Mouse (Mus musculus) Patski (cell line): ENCODE results near the gene Egfr. TPM values are rescaled to one million over a fixed set of nuclear protein-coding genes. Genes with fewer than 3 reads are reported as not detected.

ENCODE experiments used
- ATAC-seq: fragments of 100-300 bp; one replicate; pipeline ENCODE4 v1.8.0; 2021
- CTCF ChIA-PET: fragments of 350-600 bp; sonication (Branson Sonifier 250); formaldehyde crosslinking; loops from one replicate; lab custom pipeline; 2022; ENCODE audit warnings: inconsistent platforms; lab: Charles Lee
- POLR2A ChIA-PET: fragments of 350-600 bp; sonication (Branson Sonifier 250); formaldehyde crosslinking; loops from one replicate; lab custom pipeline; 2022; ENCODE audit warnings: antibody characterized with exemption, inconsistent platforms; lab: Charles Lee
- DNase-seq: peaks from one replicate; pipeline ENCODE4 v3.0.0-alpha.2; 2011; ENCODE audit warnings: low read depth, low spot score
- H3K27me3 ChIP-seq: fragments of 371-371 bp; one replicate; pipeline ENCODE4 v1.5.1; 2021
- CTCF ChIP-seq: fragments of 100-300 bp; IDR thresholded peaks from one replicate; pipeline ENCODE4 v1.5.1; 2021
- in situ Hi-C: fragments of 300-500 bp; cut with MboI; formaldehyde crosslinking; loops from 3 replicates; pipeline ENCODE4 v1.11.1; 2018; ENCODE audit warnings: low pct_unique_long_range_greater_than_20kb, mixed read lengths
- polyA plus RNA-seq: library from polyadenylated mRNA; unstranded; gene quantifications from one replicate; pipeline ENCODE4 v1.2.3, GENCODE M21; 2021

Egfr gene
- polyA plus RNA-seq, 1 experiment from 2014 or later = 30.7 TPM

DNA sequence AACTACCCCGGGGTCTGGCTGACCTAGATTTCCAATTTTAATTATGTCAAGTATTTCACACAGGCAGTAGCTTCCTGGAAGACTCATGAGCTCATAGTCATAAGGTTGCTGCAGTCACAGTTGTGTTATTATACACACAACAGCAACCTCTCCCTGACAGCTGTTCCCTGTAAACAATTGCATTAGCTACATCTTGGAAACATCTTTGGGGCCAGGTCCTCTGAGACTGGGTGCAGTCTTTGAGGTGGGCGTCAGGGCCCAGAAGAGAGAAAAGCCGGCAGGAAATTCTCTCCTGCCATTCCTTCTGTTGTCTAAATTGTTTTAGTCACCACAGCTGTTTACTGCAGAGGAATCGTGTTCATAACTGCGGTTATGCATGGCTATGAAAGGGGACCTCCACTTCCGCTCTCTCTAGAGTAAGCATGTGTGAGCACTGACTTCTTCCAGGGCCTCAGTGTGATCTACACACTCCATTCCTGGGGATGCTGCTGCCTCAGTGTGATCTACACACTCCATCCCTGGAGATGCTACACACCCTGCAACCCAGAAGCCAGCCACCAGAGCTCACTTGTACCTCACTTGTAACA, 69.8 kb downstream of the Egfr start:
- no peaks in the 10 kb centered on the region for H3K27me3 ChIP-seq
- DNase-seq = no peak
- TF ChIP-seq CTCF = no peak
- CTCF ChIA-PET = interaction anchor here (1.4 kb wide), 1 partner anchor 12 kb away, joined by 6 read pairs; no protein-coding TSS in a partner anchor
- ATAC-seq = no peak
- in situ Hi-C loops = no loop called here
- POLR2A ChIA-PET = interaction anchor here (1.2 kb wide), 1 partner anchor 12 kb away, joined by 4 read pairs; no protein-coding TSS in a partner anchor

DNA sequence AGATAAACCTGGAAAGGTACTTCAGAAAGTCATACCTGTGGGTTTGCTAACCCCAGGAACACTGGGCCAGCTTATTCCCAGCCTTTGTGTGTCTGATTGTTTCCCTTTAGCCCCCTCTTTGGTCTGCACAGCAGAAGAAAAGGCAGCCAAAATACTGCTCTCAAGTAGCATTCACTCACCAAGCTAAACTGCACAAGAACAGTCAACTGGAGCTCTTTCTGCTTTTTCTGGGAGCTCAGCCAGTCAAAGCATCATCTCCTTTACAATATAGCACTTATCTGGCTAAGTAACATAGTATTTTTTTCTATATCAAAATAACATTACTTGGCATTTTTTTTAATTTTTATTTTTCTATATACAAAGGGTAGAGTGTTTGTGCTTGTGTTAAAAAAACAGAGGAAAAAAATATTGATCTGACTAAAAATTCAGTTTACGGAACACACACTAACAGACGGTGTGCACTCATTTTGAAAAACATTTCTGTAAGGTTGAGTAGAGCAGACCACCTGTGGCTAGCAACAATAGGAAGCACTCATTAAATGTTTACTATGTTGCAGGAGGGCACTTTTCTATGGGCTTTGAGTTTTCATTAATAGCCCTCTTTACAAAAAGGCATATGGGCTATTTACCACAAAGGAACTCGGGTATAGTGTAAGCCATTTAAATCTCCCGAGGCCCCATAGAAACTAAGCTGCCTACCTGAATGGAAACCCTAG, 72.0 kb downstream of the Egfr start:
- ChIA-PET CTCF (interaction anchor here (1.5 kb wide), 2 partner anchors 10 to 14 kb away, joined by 3 read pairs; no protein-coding TSS in a partner anchor), POLR2A (no interaction called here)
- TF ChIP-seq CTCF = no peak
- ATAC-seq (no peak), DNase-seq (no peak)
- in situ Hi-C loops = no loop called here
- no peaks in the 10 kb centered on the region for H3K27me3 ChIP-seq

DNA sequence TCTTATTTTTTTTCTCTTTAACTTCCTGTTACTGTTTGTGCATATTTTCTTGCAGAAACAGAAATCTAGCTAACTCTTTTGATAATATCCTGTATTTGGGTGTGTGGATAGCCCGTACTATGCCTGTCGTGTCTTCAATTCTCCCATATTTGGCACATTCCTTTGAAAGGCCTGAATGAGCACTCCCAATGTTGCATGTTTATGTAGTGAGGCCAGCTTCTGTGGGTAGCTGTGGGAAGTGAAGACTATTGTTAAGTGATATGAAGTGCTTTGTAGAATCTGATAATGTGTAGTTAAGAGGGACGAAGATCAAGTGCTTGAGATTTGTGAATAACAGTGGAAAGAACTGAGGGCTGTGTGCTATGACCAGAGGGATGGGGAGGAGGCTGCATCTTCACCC, 77.5 kb downstream of the Egfr start:
- DNase-seq (no peak), ATAC-seq (peak; percentile 64)
- no peaks in the 10 kb centered on the region for H3K27me3 ChIP-seq
- in situ Hi-C loops = no loop called here
- TF ChIP-seq CTCF = no peak
- ChIA-PET CTCF (interaction anchor here (1.1 to 1.5 kb wide), 5 partner anchors 16 to 151 kb away, joined by 3 to 5 read pairs (median 5); no protein-coding TSS in a partner anchor), POLR2A (no interaction called here)

DNA sequence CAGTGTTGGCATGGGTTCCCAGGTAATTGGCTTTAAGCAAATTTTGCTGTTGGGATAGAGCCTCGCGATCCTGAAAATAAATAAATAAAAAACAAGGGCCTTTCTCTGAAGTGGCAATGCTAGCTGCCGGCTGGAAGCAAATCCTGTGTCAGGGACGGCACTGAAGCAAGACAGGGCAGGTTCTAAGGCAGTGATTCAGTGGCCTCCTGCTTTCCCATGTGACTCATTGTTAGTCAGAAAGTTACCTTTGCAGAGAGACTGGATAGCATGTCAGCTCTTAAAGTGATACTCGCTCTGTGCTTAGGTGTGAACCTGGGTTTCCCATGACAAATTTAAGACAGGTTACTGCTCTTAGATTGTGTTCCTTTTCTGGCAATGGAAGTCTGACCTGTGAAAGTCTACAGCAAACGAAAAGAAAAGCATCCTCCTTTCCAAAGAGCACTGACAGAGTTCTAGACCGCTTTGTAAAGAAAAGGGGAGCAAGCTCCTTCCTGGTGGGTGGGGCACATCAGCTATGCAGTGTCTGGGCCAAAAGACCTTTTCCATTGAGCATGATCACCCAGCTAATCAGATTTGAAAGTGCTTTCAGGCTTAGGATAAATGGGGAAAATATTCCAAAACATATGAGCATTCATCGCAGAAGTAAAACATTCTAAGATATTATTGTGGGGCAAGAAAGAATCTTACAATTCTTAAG, 78.7 kb downstream of the Egfr start:
- in situ Hi-C loops = no loop called here

DNA sequence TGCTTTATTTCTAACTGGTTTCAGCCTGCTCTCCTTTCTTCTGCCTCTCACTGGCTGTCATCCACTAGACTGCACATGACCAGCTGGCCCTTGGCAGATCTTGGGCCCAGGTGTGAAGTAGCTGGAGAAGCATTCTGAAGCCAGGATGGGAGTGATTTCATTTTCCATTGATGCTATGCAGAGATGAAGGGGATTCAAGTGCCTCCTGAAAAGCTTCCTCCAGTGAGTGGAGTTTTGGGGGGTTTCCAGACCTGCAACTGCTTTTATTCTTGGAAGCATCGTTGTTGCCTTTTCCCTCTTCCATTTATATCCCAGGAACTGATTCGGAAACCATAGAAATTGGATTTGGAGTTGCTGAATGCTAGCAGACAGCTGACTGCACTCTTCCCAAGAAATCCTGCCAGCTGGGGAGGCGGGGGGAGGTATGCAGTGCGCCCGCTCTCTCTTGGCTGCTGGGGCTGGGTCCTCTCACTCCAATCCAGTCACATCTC, 80.0 kb downstream of the Egfr start:
- DNase-seq (no peak), ATAC-seq (no peak)
- CTCF ChIA-PET = interaction anchor here (1.2 to 1.4 kb wide), 2 partner anchors 12 to 17 kb away, joined by 4 read pairs; no protein-coding TSS in a partner anchor
- in situ Hi-C loops = no loop called here
- no peaks in the 10 kb centered on the region for H3K27me3 ChIP-seq
- TF ChIP-seq CTCF = no peak
- POLR2A ChIA-PET = interaction anchor here (0.7 to 1.1 kb wide), 2 partner anchors 92 to 146 kb away, joined by 3 to 4 read pairs; no protein-coding TSS in a partner anchor

More for the DNA sequence above, 78.7 kb downstream of the Egfr start:
- ChIA-PET CTCF (interaction anchor here (0.8 to 1.5 kb wide), 9 partner anchors 18 to 152 kb away, joined by 3 to 5 read pairs (median 3); no protein-coding TSS in a partner anchor), POLR2A (interaction anchor here (0.9 kb wide), 1 partner anchor 9 kb away, joined by 3 read pairs; no protein-coding TSS in a partner anchor)
- TF ChIP-seq CTCF = no peak
- ATAC-seq = peak; percentile 93
- no peak for DNase-seq
- no peaks in the 10 kb centered on the region for H3K27me3 ChIP-seq

DNA sequence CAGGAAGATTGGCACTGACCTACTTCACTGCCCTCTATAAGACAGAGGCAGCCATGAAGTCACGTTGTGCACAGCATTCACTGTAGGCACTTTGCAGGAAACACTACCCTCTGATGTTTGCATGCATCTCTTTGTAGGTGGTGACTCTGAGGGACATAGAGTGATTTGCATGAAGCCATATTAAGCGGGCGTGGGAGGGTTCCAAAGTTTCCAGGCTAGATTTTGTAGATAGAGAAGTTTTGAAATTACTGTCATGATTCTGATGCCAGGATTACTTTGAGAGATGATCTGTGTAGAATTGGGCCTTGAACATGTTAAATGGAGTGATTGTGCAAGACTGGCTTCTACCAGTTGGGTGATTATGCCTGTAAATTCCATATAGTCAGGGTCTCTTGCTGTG, 86.8 kb downstream of the Egfr start:
- TF ChIP-seq CTCF = no peak
- in situ Hi-C loops = no loop called here
- H3K27me3 ChIP-seq = no peaks in the 10 kb centered on the region
- DNase-seq (no peak), ATAC-seq (no peak)
- ChIA-PET POLR2A (no interaction called here), CTCF (interaction anchor here (1.4 kb wide), 1 partner anchor 10 kb away, joined by 5 read pairs; no protein-coding TSS in a partner anchor)

DNA sequence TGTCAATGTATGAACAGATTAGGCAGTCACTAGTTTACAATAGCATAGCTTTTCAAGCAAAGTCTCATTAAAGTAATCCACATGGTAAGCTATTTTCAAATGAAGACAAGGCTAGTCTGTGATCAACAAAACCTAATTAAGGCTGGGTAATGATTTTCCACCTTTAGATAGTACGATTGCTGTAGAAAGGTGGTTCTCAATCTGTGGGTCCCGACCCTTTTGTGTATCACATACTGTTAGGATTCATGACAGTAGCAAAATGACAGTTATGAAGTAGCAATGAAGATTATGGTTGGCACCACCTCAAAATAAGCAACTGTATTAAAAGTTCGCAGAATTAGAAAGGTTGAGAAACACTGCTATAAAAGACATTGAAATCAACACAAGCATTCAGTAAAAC, 90.9 kb downstream of the Egfr start:
- ChIA-PET POLR2A (no interaction called here), CTCF (interaction anchor here (1.2 to 1.5 kb wide), 3 partner anchors 10 to 77 kb away, joined by 3 to 7 read pairs (median 5); no protein-coding TSS in a partner anchor)
- no peak for DNase-seq
- ATAC-seq = no peak
- in situ Hi-C loops = no loop called here
- H3K27me3 ChIP-seq = no peaks in the 10 kb centered on the region
- no peak for TF ChIP-seq CTCF

DNA sequence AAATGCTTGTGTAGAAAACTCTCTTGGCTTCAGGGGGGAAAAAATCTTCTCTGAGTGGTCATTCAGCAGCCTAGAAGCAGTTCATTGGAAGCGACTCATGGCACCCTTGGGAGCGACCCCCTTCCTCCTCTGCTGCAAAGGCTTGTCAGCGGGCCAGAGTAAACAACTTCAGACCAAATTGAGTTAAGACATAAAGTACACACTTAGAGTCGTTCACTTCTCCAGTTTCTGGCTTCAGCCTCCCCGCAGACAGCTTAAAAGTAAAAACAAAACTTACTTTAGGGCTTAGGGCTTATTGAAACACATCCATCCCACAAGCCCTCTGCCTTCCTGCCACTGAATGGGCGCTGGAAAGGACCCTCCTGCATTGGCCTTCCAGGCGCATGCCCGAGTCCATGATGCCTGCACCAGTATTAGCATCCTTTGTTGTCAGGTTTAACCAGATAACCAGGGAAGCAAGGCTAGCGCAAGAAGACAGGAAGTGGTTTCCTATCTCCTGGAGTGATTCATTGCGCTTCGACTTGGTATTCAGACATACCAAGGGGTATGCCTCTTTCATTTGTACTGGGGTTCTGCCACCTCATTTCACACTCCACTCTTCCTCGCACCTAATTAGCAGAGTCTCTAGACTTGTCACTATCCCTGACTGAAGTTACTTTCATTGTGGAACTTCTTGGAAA, 92.0 kb downstream of the Egfr start:
- no peaks in the 10 kb centered on the region for H3K27me3 ChIP-seq
- POLR2A ChIA-PET = interaction anchor here (0.9 kb wide), 1 partner anchor 21 kb away, joined by 4 read pairs; no protein-coding TSS in a partner anchor
- peak; percentile 86 for ATAC-seq
- no peak for TF ChIP-seq CTCF
- CTCF ChIA-PET = interaction anchor here (1.4 kb wide), 1 partner anchor 10 kb away, joined by 4 read pairs; no protein-coding TSS in a partner anchor
- no peak for DNase-seq
- in situ Hi-C loops = no loop called here

DNA sequence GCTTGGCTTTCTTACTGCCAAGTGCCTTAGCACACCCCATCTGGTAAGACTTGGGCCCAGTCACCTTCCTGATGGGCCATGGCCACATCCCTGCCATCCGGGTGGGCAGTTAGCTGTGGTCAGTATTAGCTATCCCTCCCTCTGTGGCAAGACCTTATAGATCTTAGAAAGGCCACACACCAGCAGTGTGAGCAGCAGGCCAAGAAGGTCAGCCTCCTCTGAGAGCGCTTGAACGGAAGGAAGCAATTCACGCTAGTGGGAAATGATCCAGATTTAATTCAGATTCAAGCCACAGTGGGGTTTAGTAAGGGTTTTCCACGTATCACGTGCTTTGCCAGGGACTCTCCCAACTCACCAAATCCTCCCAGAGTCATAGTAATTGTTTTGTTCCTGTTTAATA, 96.9 kb downstream of the Egfr start:
- no peak for TF ChIP-seq CTCF
- ChIA-PET CTCF (interaction anchor here (1.1 to 1.7 kb wide), 4 partner anchors 10 to 324 kb away, joined by 3 to 5 read pairs (median 4); no protein-coding TSS in a partner anchor), POLR2A (no interaction called here)
- no peak for DNase-seq
- in situ Hi-C loops = no loop called here
- no peak for ATAC-seq
- no peaks in the 10 kb centered on the region for H3K27me3 ChIP-seq

DNA sequence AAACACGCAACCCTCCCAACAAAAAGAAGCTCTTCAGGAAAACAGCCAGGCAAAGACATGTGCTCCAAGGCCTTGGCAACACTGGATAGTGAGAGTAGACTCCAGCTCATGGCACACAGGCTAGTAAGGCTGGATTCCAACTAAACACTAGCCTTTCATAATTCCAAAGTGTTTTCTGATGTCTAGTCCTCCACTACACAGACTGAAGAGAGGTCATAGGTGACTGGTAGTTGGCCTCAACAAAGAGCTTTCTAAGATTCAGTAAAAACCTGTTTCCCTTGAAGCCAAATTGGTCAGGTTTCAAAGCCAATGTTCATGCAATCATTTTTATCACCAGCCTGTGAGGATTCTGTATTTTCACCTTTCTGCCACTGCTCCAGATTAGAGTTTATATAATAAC, 99.4 kb downstream of the Egfr start:
- no peak for TF ChIP-seq CTCF
- no peak for ATAC-seq
- CTCF ChIA-PET = interaction anchor here (1.0 to 1.2 kb wide), 2 partner anchors 12 to 47 kb away, joined by 3 to 4 read pairs; no protein-coding TSS in a partner anchor
- in situ Hi-C loops = no loop called here
- no peaks in the 10 kb centered on the region for H3K27me3 ChIP-seq
- no peak for DNase-seq
- POLR2A ChIA-PET = no interaction called here
